Mouse (Mus musculus): Measurements from ENCODE around the gene Gm21981.

Gene Gm21981
- long read RNA-seq, experiment 1, partial matches to known transcripts, result 3 of 3 reads
- long read RNA-seq, experiment 1, other reads (novel, unspliced or antisense), result 0 of 3 reads
- long read RNA-seq, experiment 2, partial matches to known transcripts, result 0 of 1 reads
- long read RNA-seq, experiment 2, other reads (novel, unspliced or antisense), result 1 of 1 reads

DNA sequence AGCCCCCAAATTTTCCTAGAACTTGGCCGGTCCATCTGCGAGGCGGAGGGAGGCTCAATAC, at the start of gene Gm21981:
TSS of gene Gm21981 (minus strand) at position 14 of the 61 bp plus-strand sequence.
- intact Hi-C loops (cut with DNase I), result no loop called here

DNA sequence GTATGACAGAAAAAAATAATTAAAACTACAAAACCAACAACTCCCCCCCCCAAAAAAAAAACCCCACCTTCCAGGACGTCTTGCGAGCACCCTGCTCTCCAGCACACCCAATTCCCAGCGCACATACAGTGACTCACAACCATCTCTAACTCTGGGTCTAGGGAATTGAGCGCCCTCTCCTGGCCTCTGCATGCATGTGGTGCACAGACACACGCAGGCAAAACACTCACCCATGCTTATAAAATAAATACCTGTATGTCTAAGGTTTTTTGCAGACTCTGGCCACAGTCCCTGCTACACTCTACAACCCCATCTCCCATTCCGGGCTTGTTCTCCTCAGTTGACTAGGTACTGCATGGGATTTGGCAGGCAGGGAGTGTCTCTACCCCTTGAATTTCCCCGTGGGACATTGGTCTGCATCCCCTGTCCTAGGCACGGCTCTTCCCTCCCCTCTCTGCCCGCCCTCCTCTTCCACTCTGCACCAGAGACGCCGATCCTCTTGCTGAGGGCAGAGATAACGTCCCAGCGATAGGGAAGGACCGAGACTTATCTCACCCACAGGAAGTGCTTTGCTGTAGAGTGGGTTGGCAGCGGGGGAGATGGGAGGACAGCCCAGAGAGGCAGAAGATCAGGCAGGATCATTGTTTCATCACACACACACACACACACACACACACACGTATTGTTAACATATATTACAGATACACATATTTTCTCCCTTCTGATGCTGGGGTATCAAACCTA, 48.9 kb upstream of the Gm21981 start:
- intact Hi-C loops (cut with DNase I), result no loop called here

DNA sequence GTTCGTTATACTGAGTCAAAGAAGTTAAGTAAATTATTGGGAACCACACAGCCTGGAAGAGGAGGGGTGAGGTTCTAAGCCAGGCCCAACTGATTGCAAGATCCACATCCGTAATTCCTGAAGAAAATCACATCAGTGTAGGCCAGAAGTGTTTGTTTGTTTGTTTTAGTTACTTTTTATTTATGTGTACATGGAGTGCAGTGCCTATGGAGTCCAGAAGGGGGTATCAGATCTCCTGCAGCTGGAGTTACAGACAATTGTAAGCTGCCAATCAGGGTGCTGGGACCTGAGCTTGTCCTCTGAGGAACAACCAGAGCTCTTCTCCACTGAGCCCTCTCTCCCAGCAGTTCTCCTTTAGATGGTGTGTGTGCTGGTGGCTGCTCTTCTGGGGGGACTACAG, 45.9 kb upstream of the Gm21981 start:
- intact Hi-C loops (cut with DNase I), result no loop called here

GRCm38 (mm10) chr17:47738879-47739798, 44.9 kb upstream of the Gm21981 start:
- intact Hi-C loops (cut with DNase I), result no loop called here

DNA sequence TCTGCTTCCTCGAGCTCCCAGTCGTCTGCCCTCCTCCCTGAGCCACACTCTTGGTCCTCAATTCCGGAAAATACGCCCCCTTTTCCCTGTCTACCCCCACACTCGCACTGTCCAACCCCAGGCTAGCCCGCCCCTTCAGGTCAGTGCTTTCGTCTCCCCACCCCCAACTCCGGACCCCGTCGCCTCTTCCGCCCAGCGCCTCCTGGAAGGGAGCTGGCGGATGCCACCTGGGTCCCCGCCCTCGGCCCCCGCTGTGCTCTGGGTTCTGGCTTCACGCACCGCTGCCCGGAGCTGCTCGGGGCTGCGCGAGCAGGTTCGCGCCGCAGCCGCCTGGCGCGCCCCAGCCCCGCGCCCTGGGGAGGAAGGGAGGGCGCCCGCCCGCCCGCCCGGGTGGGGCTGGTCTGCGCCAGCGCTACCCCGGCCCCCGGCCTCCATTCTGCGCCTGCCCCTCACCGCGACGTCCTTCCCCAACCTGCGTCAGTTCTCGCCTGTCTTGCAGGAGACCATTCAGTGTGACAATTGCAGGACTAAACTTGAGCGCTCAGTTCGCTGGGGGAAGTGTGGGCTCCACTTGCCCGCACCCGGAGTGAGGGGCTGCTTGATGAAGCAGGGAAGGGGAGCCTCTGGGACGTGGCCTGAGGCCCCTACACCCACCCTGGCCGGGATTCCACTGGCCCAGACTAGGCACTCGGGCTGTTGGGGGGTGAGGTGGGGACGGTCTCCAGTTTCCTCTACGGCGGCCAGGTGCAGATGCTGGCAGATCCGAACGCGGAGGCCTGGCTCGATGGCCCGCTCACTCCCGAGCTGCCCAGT, 44.0 kb upstream of the Gm21981 start:
- intact Hi-C loops (cut with DNase I), result no loop called here

DNA sequence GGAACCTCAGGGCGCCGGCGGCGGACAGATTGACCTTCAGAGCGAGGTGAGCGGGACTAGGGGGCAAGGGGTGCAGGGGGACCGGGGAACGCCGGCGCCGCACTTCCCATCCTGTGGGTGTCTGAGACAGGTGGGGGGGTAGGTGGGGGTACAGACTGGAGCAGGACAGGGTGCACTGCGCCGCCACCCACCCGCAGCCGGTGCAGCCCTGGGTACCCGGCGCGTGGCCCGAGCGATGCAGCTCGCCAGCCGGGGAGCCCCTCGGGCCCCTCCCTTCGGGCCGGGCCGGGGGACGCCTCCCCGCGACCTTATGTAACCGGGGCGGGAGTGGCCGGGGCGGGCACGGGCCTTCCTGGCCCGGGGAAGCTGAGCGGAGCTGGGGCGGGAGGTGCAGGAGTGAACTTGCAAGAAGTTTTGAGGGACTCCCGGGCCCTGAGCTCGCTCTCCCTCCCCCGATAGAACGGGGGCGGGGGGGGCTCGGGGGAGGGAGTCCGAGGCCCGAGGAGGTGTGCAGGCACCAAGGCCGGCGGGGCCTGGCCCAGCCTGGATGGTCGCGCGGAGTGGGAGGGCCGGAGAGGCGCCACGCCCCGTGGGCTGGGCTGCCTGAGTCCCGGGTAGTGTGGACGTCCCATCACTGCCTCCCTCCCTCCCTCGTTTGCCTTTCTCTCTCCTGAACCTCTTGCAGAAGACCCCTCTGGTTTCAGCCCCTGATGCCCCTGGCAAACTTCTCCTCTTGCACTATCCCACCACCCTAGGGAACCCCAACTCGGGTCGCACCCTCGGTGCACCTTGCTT, 43.2 kb upstream of the Gm21981 start:
- intact Hi-C loops (cut with DNase I), result no loop called here

GRCm38 (mm10) chr17:47736856-47737255, 42.6 kb upstream of the Gm21981 start, which contains the start of gene Tfeb:
Tfeb (plus strand) TSS chr17:47737030.
- intact Hi-C loops (cut with DNase I), result no loop called here

GRCm38 (mm10) chr17:47735553-47736100, 41.4 kb upstream of the Gm21981 start:
- intact Hi-C loops (cut with DNase I), result no loop called here

GRCm38 (mm10) chr17:47730633-47731575, 36.6 kb upstream of the Gm21981 start:
- intact Hi-C loops (cut with DNase I), result no loop called here

- intact Hi-C loops (cut with DNase I), result no loop called here
Observed at GRCm38 (mm10) chr17:47726566-47726965, 32.3 kb upstream of the Gm21981 start, which contains the start of gene Pgc. Pgc (plus strand) TSS chr17:47726842.

- intact Hi-C loops (cut with DNase I), result no loop called here
Observed at GRCm38 (mm10) chr17:47721183-47721582, 26.9 kb upstream of the Gm21981 start.

DNA sequence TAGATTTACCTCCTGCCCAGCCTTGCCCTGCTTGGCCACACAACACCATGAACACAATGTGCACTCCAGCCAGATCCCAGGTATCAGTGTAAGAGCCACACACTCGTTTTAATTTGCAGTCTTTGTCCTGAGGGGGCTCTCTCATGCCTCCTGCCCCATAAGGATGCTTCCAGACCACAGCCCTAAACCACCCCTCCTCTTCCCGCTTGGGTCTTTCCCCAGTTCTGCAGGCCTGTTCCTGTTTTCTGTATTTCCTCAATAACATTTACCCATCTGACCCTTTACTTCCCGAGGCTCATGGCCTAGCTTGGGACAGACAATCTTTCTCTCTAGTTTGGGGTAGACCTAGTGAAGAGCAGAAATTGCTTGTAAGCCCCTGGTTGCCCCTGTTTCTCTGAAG, 20.8 kb upstream of the Gm21981 start:
- intact Hi-C loops (cut with DNase I), result no loop called here

DNA sequence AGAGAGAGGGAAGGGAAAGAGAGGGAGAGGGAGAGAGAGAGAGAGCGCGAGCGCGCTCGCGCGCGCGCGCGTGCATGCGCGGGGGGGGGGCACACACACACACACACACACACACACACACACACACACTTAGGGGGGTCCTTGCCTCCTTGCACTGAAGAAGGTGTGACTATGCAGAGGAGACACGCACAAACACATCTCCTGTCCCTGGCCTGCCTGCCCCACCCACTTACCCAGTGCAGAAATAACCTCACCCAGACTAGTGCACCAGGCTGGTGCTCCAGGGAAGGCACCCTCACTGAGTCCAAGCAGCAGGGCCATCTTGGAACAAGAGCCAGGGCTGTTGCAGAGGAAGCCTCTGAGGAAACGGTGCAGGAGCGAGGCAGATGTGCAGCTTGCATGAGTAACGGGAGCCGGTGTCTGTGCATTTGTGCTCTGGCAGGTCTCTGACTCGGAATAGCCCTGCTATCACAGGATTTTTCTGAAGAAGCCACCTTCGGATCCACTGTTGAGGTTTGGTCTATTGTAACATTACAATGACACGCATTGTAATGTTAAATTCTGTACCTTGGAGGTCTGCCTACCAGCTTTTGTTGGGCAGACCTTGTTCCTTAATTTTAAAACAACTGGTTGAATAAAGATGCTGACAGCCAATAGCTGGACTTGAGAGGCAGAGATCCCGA, 18.8 kb upstream of the Gm21981 start:
- intact Hi-C loops (cut with DNase I), result no loop called here

DNA sequence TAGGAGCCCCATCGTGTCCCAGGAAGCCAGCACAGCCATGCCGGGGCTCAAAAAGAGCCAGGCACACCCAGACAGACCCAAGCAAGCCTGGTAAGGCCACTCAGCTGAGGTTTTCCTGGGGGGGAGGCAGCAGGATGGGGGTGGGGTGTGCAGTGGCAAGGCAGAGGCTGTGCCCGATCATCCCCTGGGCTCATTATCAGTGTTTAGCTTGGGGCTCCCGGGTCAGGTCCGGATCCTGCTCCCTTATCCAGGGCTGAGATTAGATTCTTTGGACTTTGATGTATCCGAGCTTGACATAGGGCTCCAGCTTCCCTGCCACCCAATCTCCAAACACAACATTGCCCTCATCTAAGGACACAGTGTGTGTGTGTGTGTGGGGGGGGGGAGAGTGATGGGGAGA, 17.6 kb upstream of the Gm21981 start:
- intact Hi-C loops (cut with DNase I), result no loop called here

GRCm38 (mm10) chr17:47710036-47710435, 15.8 kb upstream of the Gm21981 start:
- intact Hi-C loops (cut with DNase I), result no loop called here

DNA sequence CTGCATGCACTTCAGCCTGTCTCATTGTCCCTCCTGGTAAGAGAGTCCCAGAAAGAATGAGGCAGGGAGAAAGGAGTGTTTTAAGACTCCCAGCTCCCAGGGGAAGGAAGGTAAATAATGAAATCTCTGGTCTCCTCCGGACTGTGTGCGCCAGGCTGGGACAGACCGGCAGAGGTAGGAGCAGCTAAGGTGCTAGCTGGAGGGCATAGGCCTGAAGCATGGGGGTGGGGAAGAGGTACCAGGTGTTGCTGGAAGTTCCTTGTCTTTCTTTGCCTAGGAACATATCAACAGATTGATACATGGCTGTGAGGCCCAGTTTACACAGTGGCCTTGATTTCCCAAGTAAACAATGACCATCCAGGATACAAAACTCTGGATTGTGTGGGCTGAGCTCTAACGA, 14.7 kb upstream of the Gm21981 start:
- intact Hi-C loops (cut with DNase I), result no loop called here

- intact Hi-C loops (cut with DNase I), result no loop called here
Observed at GRCm38 (mm10) chr17:47707961-47708360, 13.7 kb upstream of the Gm21981 start.

DNA sequence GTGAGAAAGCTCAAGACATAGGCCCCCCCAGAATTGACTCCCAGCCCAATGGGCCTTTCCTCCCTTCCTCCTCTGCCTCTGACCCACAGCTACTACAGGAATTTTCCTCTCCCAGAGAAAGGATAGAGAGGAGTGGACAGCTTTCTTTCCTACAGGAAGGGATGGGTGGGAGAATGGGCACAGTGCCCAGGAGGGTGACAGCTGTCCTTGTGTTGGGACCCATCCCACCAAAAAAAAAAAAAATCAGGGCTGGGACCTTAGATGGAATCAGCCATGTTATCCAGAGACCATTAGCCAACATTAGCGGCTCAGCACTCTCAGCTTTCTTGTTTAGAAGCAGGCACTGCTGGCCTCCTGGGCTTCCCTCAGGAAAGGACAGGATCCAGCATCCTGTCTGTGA, 11.9 kb upstream of the Gm21981 start:
- intact Hi-C loops (cut with DNase I), result no loop called here

DNA sequence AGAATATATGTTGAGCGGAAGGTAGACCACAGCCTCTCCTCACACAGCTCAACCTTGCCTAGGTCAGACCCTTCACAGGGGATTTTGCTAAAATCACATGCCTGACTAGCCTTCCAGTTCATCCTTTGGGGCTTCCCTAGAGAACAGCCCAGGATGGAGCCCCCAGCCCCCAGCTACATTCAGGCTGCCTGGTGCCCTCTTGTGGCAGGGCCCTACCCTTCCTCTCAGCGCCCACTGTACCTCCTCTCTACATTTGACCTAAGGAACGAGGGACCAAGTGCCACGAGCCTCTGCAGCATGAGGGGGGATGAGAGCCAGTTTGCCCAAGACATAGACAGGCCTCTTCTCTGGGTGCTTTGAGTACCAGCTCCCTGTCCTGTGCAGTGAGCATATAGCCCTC, 10.4 kb upstream of the Gm21981 start:
- intact Hi-C loops (cut with DNase I), result no loop called here
